Mouse (Mus musculus): ENCODE measurements around the gene Bysl. TPM values are rescaled to one million over a fixed set of nuclear protein-coding genes. Genes with fewer than 3 reads are reported as not detected.

The Bysl gene
- polyA plus RNA-seq, 1 experiment from 2014 or later, result 39.7 TPM

DNA sequence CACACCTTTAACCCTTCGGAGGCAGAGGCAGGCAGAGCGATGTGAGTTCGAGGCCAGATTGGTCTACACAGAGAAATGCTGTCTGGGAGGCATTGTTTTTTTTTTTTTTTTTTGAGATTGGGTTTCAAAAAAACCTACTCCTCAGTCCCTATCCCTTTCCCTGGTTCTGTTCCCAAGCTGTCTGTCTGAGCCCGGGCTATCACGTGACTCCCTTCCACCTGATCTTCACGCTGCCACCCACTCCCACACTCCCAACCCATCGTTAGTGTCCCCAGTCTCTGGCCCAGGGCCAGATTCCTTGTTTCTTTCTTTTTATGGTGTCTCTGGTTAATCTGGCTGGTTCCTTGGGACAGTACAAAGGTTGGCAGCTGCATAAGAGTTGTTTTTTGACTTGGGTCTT, 60.2 kb downstream of the Bysl start:
- no peak for ATAC-seq (replicated peaks)
- Histone ChIP-seq H3K27me3 (replicated peaks) (no peaks in the 10 kb centered on the region), H3K4me1 (no peaks in the 10 kb centered on the region), H3K9ac (no peak overlapping the region), H3K4me3 (no peak overlapping the region), H3K4me2 (no peak overlapping the region), H3K9me3 (no peaks in the 10 kb centered on the region), H3K36me3 (replicated peaks) (no peaks in the 10 kb centered on the region), H3K27ac (no peak overlapping the region)
- WGBS, result 70% methylated on average over 7 of the region's 7 CpGs

Other genes starting within 250 kb of the Bysl start
- 73.1 and 73.2 TPM in 2 replicates for gene Mrps10, start 242.6 kb downstream of the Bysl start, polyA plus RNA-seq (2015; fragmentation: Nextera tagmentation; extraction: Ambion mirVana)
- 0.30 and 0.57 TPM in 2 replicates for gene Guca1b, start 226.1 kb downstream of the Bysl start, polyA plus RNA-seq (2015; fragmentation: Nextera tagmentation; extraction: Ambion mirVana)
- gene Guca1a, start 210.9 kb downstream of the Bysl start, polyA plus RNA-seq (2015; fragmentation: Nextera tagmentation; extraction: Ambion mirVana), result 0.60 and 0.92 TPM in 2 replicates
- 0.26 and 0.33 TPM in 2 replicates for gene AI661453, start 174.9 kb downstream of the Bysl start, polyA plus RNA-seq (2015; fragmentation: Nextera tagmentation; extraction: Ambion mirVana)
- gene 1700001C19Rik, start 174.1 kb downstream of the Bysl start, polyA plus RNA-seq (2015; fragmentation: Nextera tagmentation; extraction: Ambion mirVana), result 0.44 and 0.77 TPM in 2 replicates
- gene Taf8, start 109.2 kb downstream of the Bysl start, polyA plus RNA-seq (2015; fragmentation: Nextera tagmentation; extraction: Ambion mirVana), result 22.0 and 22.4 TPM in 2 replicates
- gene Ccnd3, start 106.4 kb downstream of the Bysl start, polyA plus RNA-seq (2015; fragmentation: Nextera tagmentation; extraction: Ambion mirVana), result 74.0 and 87.8 TPM in 2 replicates
- 49.6 and 50.4 TPM in 2 replicates for gene Med20, start 90 bp upstream of the Bysl start, polyA plus RNA-seq (2015; fragmentation: Nextera tagmentation; extraction: Ambion mirVana)
- gene Gm20517, start 97 bp upstream of the Bysl start, polyA plus RNA-seq (2015; fragmentation: Nextera tagmentation; extraction: Ambion mirVana), result 2.0 and 2.9 TPM in 2 replicates
- gene Usp49, start 19.2 kb upstream of the Bysl start, polyA plus RNA-seq (2015; fragmentation: Nextera tagmentation; extraction: Ambion mirVana), result 9.0 and 9.5 TPM in 2 replicates
- 242 and 256 TPM in 2 replicates for gene Tomm6, start 76.9 kb upstream of the Bysl start, polyA plus RNA-seq (2015; fragmentation: Nextera tagmentation; extraction: Ambion mirVana)
- 46.7 and 49.0 TPM in 2 replicates for gene Frs3, start 77.5 kb upstream of the Bysl start, polyA plus RNA-seq (2015; fragmentation: Nextera tagmentation; extraction: Ambion mirVana)
- 0.79 and 1.0 TPM in 2 replicates for gene Gm21981, start 83.0 kb upstream of the Bysl start, polyA plus RNA-seq (2015; fragmentation: Nextera tagmentation; extraction: Ambion mirVana)
- 0.80 and 1.3 TPM in 2 replicates for gene Prickle4, start 83.2 kb upstream of the Bysl start, polyA plus RNA-seq (2015; fragmentation: Nextera tagmentation; extraction: Ambion mirVana)
- not detected in 2 replicates for gene Pgc, start 115.3 kb upstream of the Bysl start, polyA plus RNA-seq (2015; fragmentation: Nextera tagmentation; extraction: Ambion mirVana)
- gene Tfeb, start 125.5 kb upstream of the Bysl start, polyA plus RNA-seq (2015; fragmentation: Nextera tagmentation; extraction: Ambion mirVana), result 3.2 and 3.8 TPM in 2 replicates
- 2.7 and 3.6 TPM in 2 replicates for gene Mdfi, start 223.2 kb upstream of the Bysl start, polyA plus RNA-seq (2015; fragmentation: Nextera tagmentation; extraction: Ambion mirVana)